ENCODE assay signal across 14 mouse cellular contexts in genomic region chr13:82200739-82201138, GRCm38 (mm10).
A peak's percentile ranks its signal among the peaks of the same experiment; 100 is the strongest.
DNase-seq lines count a peak whose midpoint lies in the region.
"Had no signal": no experiment of that assay in that cellular context is flagged by ENCODE, and none has a peak within 500 bp of the region (broad histone marks: within the 10 kb centered on the region; RNA-seq: fewer than 3 reads in every experiment).

No protein-coding gene starts in this region.

- peak; percentile 2 to 17 for DNase-seq in frontal cortex, postnatal 36 days (ENCODE audit: low spot score in 2 of 2)
- DNase-seq in frontal cortex, postnatal 10 days (ENCODE audit: low spot score in 2 of 2) = no peak
- DNase-seq in left cerebral cortex, adult 18-20 months (ENCODE audit: low spot score in 2 of 2) = peak; percentile 1 to 7
- DNase-seq in left cerebral cortex, postnatal 10 days (ENCODE audit: extremely low spot score in 1 of 2, low spot score in 2 of 2) = no peak
- peak; percentile 3 to 7 for DNase-seq in right cerebral cortex, adult 2 months (ENCODE audit: low spot score in 2 of 2)
- no peak for DNase-seq in right cerebral cortex, postnatal 14 days
- no peak for DNase-seq in natural killer cell, adult 2 months (ENCODE audit: low spot score in 2 of 2)
- DNase-seq: adrenal gland, postnatal 36 days; cerebellum, adult 8-10 months; gastrocnemius, postnatal 14 days; heart, adult 2 months; kidney, adult 11 months; liver; lung, adult 18-20 months had no signal

- intact Hi-C loops in left cerebral cortex, postnatal 10 days (cut with DNase I) = no loop called here

Comparison
In these comparisons a context has a peak if more than half of its experiments do, and no peak if none do; other contexts are left out.
1. DNase-seq: peak in frontal cortex, postnatal 36 days (2 of 2), left cerebral cortex, adult 18-20 months (2 of 2) and right cerebral cortex, adult 2 months (2 of 2); none in frontal cortex, postnatal 10 days (0 of 2), left cerebral cortex, postnatal 10 days (0 of 2), right cerebral cortex, postnatal 14 days (single experiment) and natural killer cell, adult 2 months (0 of 2).